Mouse (Mus musculus) megakaryocyte progenitor cell, adult 5-6 weeks (primary cell): ENCODE data around the gene Kdr. TPM values are rescaled to one million over a fixed set of nuclear protein-coding genes. Genes with fewer than 3 reads are reported as not detected.
A peak's percentile ranks its signal among the peaks of the same experiment; 100 is the strongest.

Experiments used
- ATAC-seq: replicated peaks from 2 replicates; pipeline ENCODE4 v1.8.0; 2016; ENCODE audit warnings: mild to moderate bottlenecking, moderate TSS enrichment, inconsistent platforms; ENCODE audit not compliant: poor library complexity
- total RNA-seq, 2 experiments: library from RNA; stranded (forward) in 1 of 2; stranded (reverse) in 1 of 2; fragments of 157-497, 149-512 nt in 1 of 2; fragments of 200-1000 nt in 1 of 2; gene quantifications; 2 replicates each; pipeline versions ENCODE4 v1.2.3 to v1.2.4; 2015 to 2017

Kdr gene
- total RNA-seq (2015): 0.02 and 0.10 TPM in 2 replicates
- not detected in 2 replicates for total RNA-seq (2017)

DNA sequence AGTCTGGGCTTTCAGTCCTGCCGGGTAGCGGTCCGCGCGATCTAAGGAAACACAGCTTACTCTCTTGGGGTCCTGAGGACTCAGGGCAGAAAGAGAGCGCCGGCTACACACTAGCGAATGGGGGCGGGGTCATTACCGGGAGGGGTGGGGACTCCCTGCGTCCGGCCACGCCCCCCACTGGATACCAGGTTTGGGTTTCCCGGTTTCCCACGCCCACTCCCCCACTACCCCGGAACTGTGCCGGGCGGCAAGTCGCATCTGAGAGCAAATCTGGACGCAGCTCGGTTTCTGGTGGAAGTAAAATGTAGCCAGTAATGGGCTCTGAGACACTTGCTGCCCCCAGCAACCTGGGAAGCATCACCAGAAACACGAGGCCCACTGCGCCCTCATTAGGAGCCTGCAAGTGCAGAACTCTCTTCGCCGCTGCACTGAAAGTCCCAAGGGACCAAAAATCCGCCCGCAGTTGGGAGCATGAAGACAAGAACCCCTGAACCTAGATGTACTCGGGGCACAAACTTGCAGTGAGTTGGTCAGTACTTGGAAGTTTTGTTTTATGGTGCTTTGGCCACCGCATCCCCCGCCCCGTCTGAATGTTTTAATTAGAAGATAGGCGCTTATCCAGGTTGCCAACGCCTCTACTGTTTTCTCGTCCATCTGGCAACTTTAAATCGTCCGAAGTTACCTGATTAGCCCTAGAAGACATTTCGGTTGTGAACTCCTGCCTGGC, at the start of gene Kdr:
Gene Kdr, minus strand, starts transcription at position 85 of the 727 bp plus-strand sequence.
- ATAC-seq: peak; percentile 45

DNA sequence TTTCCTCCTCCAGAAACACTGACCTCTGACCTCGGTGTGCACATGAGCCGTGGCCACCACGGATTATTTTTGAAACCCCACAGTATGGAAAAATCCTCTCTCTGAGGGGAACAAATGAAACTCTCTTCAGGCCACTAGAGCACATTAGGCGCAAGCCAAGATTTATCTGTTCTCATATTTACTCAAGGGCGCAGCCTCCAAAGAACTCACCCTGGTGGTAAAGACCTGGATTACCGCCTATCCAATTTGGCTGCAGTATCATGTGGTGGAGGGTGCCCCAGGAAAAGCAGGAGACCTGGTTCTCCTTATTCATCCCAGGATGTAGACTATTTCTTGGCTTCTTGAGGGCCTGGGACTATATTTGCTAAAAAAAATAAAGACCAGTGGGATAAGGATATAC, 48.5 kb upstream of the Kdr start:
- peak; percentile 42; the same call in 1 of the 2 replicates for ATAC-seq

DNA sequence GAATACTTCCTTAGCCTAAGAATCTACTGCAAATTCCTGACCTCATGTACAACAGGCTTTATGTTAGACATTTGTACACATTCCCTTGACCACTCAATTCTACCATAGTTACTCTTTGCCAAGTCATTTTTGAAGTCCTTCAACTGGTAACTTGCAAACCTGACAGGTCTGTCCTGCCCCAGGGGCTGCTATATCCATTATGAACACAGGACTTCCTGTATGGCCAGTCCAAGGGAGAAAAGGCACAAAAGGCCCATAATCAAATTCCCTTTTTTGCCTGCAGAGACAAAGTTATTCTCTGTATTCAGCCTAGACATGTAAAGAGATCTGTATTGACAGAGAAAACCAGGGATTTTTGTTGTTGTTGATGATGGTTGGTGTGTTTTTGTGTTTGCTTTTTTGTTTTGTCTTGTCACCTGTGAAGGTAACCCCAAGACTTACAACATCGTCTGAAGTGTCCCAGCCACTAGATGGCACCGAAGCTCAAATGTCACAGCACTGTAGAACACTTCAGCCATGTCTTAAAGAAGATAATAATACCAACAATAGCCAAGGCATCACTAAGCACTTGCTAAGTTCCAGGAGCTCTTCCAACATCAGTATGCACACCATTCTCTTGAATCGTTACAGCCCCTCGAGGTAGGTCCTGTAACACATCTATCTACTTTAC, 47.9 kb upstream of the Kdr start:
- peak; percentile 37 for ATAC-seq

DNA sequence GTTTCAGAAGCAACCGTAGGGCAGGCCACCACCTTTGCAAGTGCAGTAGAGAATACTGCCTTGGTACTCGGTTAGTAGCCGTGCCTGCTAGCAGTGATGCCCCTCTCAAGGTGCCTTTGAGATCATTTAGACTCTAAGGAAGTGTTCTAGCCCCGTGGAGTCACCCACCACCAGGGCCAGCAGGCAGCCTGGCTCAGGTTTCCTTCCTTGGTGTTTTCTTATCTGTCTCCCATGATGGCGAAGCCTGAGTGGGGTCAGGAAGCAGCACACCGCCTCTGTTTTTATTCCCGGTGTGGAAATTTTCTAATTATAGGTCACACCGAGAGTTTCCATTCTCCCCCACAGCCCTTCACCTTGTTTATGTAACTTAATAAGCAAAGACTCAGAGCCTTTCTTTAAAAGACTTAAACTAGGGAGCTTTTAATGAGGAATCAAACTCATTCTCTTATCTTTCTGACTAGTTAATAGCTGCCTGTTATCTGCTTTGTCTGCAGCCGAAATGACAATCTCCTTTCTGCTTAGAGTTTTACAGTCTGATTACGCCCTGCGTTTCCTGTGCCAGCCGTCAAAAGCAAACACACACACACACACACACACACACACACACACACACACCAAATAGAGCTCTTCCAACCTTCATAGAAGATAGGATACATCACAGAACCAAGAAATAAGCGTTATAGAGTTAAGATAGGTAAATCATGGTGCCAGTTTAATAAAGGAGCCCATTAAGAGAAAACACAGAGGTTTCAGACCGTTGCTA, 44.9 kb upstream of the Kdr start:
- ATAC-seq: 0 out of 2 replicates have a peak, but pooled peaks have one; percentile 23

DNA sequence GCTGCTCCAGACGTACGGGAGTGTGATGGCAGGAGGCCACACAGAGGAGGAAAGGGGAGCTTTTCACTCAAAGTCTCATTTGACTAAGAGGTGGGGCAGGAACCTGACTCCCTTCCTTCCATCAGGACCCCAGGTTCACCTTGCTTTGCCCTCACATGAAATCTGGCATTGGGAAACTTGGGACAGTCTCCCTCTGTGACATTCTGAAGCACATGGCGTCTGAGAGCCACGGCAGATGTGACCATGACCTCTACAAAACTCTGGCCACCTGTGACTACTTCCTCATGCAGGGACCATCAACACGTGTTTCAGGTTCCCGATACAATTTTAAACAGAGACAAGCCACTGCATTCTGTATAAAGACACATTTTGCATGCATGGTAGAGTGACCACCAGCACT, 44.2 kb upstream of the Kdr start:
- no peak for ATAC-seq

DNA sequence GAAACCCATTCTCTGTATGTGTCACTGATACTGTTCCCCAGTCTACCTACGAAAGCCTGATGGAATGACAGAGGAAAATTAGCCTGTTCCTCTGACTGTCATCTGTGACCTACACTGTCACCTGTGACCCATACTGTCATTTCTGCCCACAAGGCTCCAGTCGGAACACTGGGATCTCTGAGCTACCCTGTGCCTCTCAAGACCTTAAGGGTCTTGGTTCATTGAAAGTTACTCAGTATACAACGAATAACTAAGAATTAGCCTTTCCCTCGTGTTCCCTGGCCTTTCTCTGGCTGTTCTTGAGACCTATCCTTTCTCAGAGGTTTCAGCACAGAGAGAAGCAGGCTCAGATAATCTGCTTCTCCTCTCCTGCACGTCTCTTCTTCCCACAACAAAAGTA, 40.1 kb upstream of the Kdr start:
- ATAC-seq: no peak

DNA sequence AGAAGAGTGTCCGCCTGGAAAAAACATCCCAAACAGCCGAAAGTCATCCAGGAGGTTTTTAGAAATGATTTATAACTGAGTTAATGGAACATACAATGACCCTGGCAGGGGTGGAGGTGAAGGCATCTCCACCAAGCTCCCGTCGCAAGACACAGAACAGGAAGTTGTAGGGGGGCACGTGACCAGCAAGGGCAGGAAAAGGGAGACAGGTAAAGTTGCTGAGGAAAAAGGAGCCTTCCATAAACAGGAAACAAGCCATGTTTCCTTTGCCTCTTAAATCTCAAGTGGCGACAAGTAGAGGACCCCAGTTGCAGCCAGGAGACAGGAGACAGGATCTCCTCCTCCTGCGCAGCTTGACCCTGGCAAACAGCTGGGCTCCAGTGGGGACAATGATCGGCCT, 37.8 kb upstream of the Kdr start:
- no peak for ATAC-seq

DNA sequence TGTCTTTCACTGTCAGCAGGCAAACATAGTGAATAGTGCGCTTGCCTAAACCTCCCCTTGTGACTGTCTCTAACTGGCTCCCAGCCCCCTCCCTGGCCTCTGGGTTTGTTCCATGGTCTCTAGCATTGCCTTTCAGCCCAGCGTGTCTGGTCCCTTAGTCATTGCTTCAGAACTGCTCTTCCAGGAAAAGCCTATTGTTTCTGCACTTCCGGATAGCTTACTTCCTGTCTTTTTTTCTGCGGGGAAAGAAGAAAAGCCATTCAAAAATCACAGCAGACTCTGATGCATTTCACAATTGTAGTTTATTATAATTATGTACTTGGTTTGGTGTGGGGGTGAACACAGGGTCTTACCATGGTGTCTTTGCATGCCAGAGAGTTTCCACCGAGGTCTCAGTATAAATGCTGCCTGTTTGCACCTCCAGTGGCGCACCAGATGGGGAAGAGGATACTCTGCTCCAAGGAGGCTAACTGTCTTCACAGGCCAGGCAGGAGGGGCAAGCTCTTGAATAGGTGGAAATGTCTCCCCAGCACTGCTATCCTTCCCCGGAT, 35.7 kb upstream of the Kdr start:
- no peak for ATAC-seq

DNA sequence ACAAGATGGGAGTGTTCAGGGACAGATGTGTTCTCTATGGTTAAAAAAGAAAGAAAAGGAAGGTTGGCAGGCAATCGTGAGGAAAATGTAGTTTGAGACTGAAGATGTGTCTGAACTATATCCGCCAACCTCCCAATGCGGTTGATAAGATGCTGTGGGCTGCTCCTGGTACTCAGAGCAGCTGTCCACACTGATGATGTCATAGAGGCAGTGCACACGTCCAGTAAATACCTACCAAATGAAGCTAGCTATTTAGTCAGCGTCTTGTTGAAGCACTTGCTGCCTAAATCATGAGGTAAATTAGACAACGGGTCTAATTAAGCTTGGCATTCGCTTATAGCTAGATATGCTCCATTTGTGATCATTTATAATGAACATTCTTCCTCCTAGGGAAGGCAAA, 28.1 kb upstream of the Kdr start:
- no peak for ATAC-seq

DNA sequence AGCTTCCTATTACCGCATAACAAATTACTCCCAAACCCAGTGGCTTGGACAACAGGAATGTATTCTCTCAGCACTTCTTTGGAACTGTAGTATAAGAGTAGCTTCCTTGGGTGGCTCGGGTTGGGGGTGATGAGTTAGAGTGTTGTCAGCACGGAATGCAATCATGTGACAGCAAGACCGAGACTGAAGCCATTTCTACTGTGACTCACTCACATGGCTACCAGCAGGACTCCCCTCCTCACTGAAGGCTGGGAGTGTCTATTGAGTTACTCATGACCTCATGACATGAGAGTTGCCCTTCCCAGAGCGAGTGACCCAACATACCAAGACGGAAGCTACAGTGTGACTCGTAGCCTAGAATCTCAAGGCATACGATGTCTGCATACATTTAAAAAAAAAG, 12.0 kb upstream of the Kdr start:
- ATAC-seq: no peak

DNA sequence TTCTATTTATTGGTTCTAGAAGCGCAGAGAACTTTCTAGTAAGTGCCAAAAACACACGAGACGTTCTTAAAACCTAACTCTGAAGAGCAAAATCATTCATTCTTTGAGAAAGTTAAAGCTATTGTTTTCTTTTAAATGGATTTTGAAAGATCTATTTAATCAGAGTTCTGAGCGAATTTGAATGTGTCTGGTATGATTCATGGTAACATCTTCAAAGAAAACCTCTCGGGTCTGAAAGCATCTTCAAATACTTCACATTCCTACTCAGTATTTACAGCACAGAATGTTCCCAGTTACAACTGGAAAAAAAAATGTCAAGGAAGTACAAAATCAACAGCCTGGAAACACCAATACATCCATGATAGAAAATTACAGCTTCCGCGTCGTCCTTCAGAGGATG, 9.3 kb upstream of the Kdr start:
- ATAC-seq: no peak

DNA sequence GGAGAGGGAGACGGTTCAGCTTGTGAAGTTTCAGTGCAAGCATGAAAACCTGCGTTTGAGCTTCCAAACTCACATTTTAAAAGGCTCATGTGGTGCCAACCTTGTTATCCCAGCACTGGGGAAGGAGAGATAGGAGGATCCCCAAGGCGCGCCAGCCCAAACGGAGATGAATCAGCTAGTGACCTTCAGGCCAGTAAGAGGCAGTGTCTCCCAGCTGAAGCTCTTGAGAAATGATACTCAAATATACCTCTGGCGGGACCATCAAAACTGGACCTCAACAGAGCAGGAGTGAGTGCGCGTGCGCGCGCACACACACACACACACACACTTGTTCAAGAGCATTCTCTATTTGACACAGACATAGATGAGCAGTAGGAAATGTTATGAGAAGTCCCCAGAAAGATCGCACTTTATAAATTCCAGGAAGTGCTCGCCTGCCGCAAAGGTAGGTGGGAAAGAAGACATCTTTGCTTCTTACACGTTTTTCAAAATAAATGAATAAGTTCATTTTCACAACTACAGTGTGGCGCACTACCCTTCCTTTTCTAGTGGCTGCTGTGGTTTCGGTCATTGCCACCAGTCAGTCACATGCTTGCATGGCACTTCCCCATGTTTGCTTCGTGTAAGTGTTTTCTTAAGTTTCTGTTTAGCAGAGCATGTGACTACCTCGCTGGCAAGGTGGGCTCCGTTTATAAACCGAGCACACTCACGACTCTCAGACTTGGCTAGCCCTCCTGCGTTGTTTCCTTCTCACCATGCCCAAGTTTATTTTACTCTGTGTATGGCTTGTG, 2.5 kb upstream of the Kdr start:
- peak; percentile 80 for ATAC-seq

DNA sequence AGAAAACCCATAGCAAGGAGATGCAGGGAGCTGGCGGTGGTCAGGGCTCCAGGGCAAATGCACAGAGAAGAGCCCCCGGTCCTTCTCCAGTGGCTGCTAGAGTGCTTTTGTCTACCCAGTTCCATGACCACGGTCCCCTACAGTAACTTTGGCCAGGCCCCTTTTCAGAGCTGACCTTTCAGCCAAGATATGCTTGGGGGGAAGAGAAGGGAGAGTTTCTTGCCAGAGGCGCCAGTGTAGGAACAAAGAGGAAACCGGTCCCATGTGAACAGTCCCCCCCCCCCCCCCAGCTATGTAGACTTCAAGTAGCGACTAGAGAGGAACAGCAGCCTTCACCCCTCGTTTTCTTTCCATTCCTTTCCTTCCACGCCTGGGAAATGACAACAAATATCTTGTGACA, 850 bp upstream of the Kdr start:
- ATAC-seq: no peak

DNA sequence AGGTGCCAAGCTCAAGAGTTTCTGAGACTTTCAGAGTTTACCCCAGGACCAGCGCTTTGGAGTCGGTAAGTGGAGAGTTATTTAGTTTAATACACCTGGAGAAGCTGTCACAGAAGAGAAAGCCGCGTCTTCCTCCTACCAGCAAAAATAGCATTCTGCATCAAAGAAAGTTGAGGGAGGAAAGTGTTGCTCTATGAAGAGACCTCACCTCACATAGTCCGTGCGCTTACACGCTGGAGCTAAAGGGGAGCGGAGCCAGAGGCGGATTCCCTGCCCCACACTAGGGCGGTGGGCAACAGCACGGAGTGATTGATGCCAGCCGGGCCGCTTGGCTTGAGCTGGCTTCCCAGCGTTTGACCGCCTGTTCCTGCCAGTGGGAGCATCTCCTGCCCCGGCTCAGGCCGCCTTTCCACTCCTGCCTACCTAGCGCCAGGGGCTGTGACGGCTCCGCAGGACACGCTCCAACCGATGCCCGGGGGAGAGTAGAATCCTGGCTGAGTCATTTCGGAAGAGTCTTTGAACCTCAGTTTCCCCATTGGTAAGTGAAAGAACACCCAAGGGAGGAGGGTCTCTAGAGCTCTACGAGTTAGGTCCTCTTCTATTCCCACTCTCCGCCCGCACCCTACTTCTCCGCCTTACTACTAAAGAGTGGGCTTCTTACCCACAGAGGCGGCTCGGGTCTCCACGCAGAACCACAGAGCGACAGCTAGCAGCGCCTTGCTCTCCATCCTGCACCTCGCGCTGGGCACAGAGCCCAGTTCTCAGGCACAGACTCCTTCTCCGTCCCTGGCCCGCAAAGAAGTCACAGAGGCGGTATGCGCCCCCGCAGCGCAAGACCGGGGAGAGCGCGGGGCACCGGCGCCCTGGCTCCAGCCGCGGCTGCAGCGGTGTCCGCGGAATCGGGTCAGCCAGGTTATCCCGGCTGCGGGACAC, 551 bp downstream of the Kdr start:
- peak; percentile 18; the same call in 1 of the 2 replicates for ATAC-seq

DNA sequence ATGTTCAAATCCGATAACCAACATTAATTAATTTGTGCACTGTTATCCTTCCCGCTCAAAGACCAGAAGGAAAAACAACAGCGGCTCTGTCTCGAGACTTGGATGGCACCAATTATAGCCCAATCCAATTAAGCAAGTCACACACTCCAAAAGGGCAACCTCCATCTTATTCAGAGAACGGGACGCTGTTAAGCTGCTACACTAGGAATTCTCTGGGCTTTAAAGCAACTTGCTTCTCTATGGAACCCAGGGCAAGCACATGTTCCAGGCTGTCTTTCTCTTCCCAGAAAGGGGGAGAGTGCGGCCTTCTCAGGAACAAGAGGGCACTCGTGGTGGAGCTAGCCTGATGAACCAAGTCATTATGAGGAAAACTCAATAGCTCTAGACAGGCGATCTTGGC, 1.6 kb downstream of the Kdr start:
- ATAC-seq: no peak

DNA sequence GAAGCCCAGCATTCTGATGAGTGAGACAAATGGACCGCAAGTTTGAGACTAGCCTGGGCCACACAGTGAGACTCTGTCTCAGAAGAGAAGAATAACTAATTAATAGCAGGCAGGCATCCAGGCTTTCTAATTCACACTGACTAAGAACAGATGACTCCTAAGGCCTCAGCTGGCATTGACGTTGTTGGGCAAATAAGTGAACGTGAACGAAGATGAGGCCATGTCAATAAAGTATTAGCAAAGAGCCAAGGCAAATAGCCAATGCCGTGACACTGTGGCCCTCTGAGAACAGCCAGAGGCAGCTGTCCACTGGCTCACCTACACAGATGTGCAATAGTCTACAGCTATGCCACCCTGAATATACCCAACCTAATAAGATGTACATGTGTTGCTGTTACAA, 2.9 kb downstream of the Kdr start:
- no peak for ATAC-seq

DNA sequence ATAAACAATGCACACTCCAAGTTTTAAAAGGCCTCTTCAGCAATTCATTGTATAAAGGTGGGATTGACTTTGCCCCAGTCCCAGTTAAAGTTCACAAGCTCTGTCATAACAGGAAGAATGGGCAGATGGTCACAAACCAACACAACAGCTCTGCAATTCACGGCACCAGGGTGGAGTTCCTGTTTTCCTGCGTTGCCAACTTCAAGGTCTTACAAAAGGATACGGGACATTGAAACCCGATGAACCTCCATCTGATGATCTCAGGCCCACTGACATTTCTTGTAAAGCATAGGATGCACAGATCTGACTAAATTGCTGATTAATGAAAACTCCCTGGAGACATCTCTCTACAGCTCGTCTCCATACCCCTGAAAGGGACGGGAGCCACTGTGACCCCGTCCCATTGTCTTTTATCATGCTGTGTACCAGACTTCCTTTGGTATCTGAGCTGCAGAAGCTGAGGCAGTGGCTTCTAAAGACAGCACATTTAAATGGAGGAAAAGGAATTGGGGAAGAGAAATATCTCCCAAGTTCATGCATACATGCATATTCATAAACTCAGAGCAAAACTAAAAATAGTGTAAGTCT, 3.6 kb downstream of the Kdr start:
- peak; percentile 65 for ATAC-seq

DNA sequence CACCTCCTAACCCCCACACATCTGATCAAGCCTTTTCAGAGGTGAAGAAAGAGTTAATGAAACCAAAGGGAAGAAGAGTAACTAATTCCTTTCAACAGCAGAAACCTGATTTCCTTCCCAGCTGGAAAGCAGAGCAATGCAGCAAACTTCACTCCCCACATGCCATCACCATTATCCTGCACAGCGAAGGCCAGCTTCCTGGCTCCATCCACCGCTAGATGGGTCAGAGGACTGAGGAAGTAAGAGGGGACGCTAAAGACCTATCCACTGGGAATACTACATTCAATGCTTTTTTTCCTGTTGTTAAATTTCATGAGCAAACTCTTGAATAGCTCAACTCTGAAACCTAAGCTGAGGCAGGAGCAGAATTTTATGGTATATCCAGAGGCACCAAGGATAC, 8.4 kb downstream of the Kdr start:
- ATAC-seq: no peak

DNA sequence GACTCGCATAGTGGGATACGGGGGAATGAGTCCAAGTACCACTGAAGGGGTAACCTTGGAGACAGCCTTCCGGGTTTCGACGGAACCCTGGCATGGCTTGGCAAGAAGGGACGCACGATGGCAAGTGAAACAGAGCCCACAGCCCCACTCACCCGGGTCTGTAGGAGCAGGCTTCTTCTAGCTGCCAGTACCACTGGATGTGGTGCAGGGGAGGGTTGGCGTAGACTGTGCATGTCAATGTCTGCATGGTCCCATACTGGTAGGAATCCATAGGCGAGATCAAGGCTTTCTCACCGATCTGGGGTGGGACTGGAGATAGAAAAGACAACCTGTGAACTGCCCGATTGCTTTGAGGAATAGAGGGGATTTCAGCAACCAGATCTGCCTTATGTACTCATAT, 15.7 kb downstream of the Kdr start:
- ATAC-seq: no peak
